Mouse (Mus musculus) bone marrow, adult 2 months (tissue): ENCODE measurements around the gene Rfx1.

Source experiments
- CTCF ChIP-seq: fragments of 200-500 bp; IDR thresholded peaks from 2 replicates; pipeline ENCODE4 v1.5.1; 2011; ENCODE audit warnings: low read length, control low read depth; ENCODE audit not compliant: control insufficient read depth, insufficient read depth
- POLR2A ChIP-seq: fragments of 200-500 bp; IDR thresholded peaks from 2 replicates; pipeline ENCODE4 v1.6.1; 2011; ENCODE audit warnings: low read depth, mild to moderate bottlenecking, control low read depth, low read length, borderline replicate concordance; ENCODE audit not compliant: control insufficient read depth

DNA sequence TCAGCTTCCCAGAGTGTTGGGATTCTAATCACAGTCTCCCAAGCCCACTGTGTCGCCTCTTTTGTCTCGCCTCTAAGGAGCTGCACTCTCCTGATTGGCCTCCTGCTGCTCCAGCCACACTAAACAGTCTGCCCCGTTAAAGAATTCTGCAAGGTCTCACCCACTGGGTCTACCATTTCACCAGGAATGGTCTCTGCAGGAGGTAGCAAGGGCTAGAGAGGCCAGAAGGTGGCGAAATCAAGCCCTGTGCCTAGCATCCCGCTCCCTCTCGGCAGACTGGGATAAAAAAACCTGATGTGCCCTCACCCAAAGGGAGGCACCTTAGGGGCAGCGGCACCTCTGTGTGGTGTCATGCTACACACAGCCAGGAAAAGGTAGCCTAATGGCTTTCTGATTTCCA, 22.5 kb upstream of the Rfx1 start:
- TF ChIP-seq CTCF (no peak), POLR2A (no peak)
